Mouse (Mus musculus): Measurements from ENCODE around the gene Ppfibp1.

- TF ChIP-seq HCFC1 (IDR thresholded peaks at IDR 0.05; ENCODE audit: borderline replicate concordance, insufficient read depth, low read length) (no peak), CHD2 (IDR thresholded peaks at IDR 0.05; ENCODE audit: low read depth, low read length) (no peak), MAFK (IDR thresholded peaks at IDR 0.05; ENCODE audit: insufficient read depth, low read depth, low read length) (no peak), ZNF384 (IDR thresholded peaks at IDR 0.05; ENCODE audit: low read depth, low read length) (no peak)
These were observed 111.0 kb downstream of the Ppfibp1 start for GRCm38 (mm10) chr6:146999302-146999701.

Data from ES-E14 (cell line).